Mouse (Mus musculus): ENCODE results near the gene Ripply3. TPM values are rescaled to one million over a fixed set of nuclear protein-coding genes. Genes with fewer than 3 reads are reported as not detected.

Gene Ripply3
- polyA plus RNA-seq, 1 experiment from 2014 or later: 73.9 TPM

DNA sequence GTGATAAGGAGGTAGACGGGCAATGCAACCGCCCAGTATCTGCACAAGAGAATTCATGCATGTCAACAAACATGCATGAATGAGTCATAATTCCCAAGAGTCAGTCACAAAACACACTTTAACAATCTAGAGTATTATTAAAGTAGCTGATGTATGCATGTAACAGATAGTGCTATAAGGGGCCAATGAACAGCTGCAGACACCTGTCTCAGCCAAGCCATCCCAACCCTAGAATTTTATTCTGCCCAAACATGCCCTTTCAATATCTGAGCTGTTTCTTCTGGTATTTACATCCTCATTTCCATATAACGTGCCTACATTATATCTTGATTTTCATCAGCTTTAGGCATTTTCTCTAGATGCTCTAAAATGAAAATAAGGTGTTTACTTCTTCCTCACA lies 37.2 kb downstream of the Ripply3 start:
- no peak for ATAC-seq
- H3K4me2 ChIP-seq (replicated peaks; ENCODE audit: low read depth, low read length): no peak overlapping the region
- 88% methylated on average over 3 of the region's 3 CpGs for WGBS
- no peak for DNase-seq (ENCODE audit: low spot score)
- H3K4me3 ChIP-seq (ENCODE audit: low read depth, low read length): no peak overlapping the region
- no peaks in the 10 kb centered on the region for H3K27me3 ChIP-seq (replicated peaks; ENCODE audit: insufficient read depth, low read length)
- 0 out of 2 replicates have a peak, but pooled peaks cover 4% of the 10 kb centered on the region for H3K4me1 ChIP-seq (ENCODE audit: insufficient read depth, low read depth, low read length)
- no peak overlapping the region for H3K27ac ChIP-seq (ENCODE audit: low read length)
- no peak overlapping the region for H3K9ac ChIP-seq (replicated peaks; ENCODE audit: low read depth)
- no peaks in the 10 kb centered on the region for H3K36me3 ChIP-seq (ENCODE audit: insufficient read depth, low read length)
- H3K9me3 ChIP-seq (ENCODE audit: low read length): no peaks in the 10 kb centered on the region
- no peak for TF ChIP-seq EP300 (IDR thresholded peaks at IDR 0.05)
- TF ChIP-seq CTCF (IDR thresholded peaks at IDR 0.05): no peak

DNA sequence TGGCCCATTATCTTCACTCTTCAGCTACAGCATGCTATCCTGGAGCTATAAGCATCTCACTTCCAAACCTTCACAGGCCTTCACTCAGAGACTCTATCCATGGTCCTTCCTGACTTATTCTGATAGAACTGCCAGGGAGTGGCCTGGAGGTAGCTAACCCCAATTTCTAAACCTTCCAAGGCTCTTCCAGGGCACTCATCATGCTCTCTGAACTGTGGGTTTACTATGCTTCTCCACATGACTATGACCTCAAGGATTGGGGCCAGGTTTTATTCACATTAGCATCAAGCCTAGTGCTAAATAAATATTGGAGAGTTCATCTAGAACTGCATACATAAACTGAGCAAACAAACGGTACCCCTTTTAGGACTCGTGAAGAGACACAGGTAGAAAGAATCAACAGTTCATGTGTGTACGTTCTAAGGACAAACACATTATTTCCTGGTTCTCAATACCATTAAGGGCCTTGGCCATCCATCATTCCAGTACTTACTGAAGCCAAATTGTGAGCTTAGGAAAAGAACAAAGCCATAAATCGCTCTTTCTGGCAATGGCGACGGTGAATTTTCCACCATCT lies 41.5 kb downstream of the Ripply3 start:
- WGBS: under 1% methylated on average over 6 of the region's 6 CpGs
- TF ChIP-seq EP300 (IDR thresholded peaks at IDR 0.05) (no peak), CTCF (IDR thresholded peaks at IDR 0.05) (no peak)
- Histone ChIP-seq H3K4me3 (ENCODE audit: low read depth, low read length) (peak overlapping the region; percentile 94), H3K9me3 (ENCODE audit: low read length) (no peaks in the 10 kb centered on the region), H3K9ac (replicated peaks; ENCODE audit: low read depth) (peak overlapping the region; percentile 85), H3K4me2 (replicated peaks; ENCODE audit: low read depth, low read length) (peak overlapping the region; percentile 92), H3K27me3 (replicated peaks; ENCODE audit: insufficient read depth, low read length) (no peaks in the 10 kb centered on the region), H3K27ac (ENCODE audit: low read length) (peak overlapping the region; percentile 96), H3K4me1 (ENCODE audit: insufficient read depth, low read depth, low read length) (0 out of 2 replicates have a peak, but pooled peaks cover 4% of the 10 kb centered on the region), H3K36me3 (ENCODE audit: insufficient read depth, low read length) (no peaks in the 10 kb centered on the region)
- DNase-seq (ENCODE audit: low spot score): peak; percentile 67
- ATAC-seq: no peak

DNA sequence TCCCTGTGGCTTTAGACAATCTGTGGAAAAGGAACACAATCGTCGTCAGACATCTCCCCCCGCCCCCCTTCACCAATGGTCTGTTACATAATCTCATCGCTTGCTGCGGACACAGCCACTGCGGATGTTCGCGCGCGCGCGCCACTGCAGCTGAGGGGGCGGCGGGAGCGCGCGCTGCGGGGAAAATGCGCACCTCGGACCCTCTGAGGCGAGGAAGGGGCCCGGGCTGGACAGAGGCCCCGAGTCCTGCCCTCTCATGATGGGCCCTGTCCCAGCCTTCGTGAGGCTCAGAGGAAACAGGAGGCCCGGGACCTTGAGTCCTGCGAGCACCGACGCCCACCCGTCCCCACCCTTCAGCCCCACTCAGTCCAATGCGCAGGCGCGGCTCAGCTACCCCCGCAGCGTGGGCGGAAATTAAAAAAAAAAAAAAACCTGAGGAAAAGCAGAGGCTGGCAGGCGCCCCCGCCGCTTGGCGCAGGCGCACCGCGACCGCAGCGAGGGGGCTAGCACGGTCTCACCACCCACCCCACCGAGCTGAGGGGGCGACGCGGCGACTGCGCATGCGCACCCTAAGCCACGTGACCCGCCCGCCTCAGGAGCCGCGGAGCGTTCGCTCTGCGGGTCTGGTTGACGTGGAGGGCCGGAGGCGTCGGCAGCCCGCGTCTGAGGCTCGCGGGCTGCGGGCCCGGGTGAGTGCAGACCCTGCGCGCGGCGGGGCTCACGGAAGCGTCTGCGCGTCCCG lies 42.1 kb downstream of the Ripply3 start, which contains the start of gene Ttc3:
TSS of gene Ttc3 (plus strand) at position 446 of the 742 bp plus-strand sequence.
- H3K4me3 ChIP-seq (ENCODE audit: low read depth, low read length): peak within 1 kb of the TSS; percentile 94
- TF ChIP-seq CTCF (IDR thresholded peaks at IDR 0.05): no peak
- TF ChIP-seq EP300 (IDR thresholded peaks at IDR 0.05): peak; percentile 38; the same call in 1 of the 2 replicates
- H3K27me3 ChIP-seq (replicated peaks; ENCODE audit: insufficient read depth, low read length): no peaks in the 10 kb centered on the region
- H3K4me2 ChIP-seq (replicated peaks; ENCODE audit: low read depth, low read length): peak within 1 kb of the TSS; percentile 92
- WGBS: under 1% methylated on average over 75 of the region's 79 CpGs
- H3K9me3 ChIP-seq (ENCODE audit: low read length): no peaks in the 10 kb centered on the region
- peak within 1 kb of the TSS; percentile 96 for H3K27ac ChIP-seq (ENCODE audit: low read length)
- DNase-seq (ENCODE audit: low spot score): peak; percentile 93
- 0 out of 2 replicates have a peak, but pooled peaks cover 4% of the 10 kb centered on the region for H3K4me1 ChIP-seq (ENCODE audit: insufficient read depth, low read depth, low read length)
- peak; percentile 88 for ATAC-seq
- no peaks in the 10 kb centered on the region for H3K36me3 ChIP-seq (ENCODE audit: insufficient read depth, low read length)
- H3K9ac ChIP-seq (replicated peaks; ENCODE audit: low read depth): peak within 1 kb of the TSS; percentile 85

DNA sequence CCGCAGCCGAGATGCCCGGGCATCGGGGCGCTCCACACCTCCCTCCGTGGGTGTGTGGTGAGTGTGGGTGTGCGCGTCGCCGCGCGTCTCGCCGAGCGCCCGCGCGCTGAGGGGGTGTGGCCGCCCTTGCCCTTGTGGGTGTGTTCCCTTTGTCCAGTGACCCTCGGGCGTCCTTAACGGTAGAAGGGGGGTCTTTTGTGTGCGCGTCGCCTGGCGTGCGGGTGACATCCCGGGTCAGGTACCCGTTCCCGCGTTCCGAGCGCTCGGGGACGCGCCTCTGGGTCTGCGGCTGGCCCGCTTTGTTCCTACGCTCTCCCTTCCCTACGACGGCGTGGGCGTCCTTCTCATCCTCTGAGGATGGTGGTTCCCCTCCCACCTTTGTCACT lies 42.7 kb downstream of the Ripply3 start:
- peak; percentile 83 for DNase-seq (ENCODE audit: low spot score)
- peak overlapping the region; percentile 85 for H3K9ac ChIP-seq (replicated peaks; ENCODE audit: low read depth)
- peak; percentile 85 for ATAC-seq
- TF ChIP-seq EP300 (IDR thresholded peaks at IDR 0.05) (no peak), CTCF (IDR thresholded peaks at IDR 0.05) (no peak)
- H3K36me3 ChIP-seq (ENCODE audit: insufficient read depth, low read length): no peaks in the 10 kb centered on the region
- H3K4me3 ChIP-seq (ENCODE audit: low read depth, low read length): peak overlapping the region; percentile 94
- no peaks in the 10 kb centered on the region for H3K27me3 ChIP-seq (replicated peaks; ENCODE audit: insufficient read depth, low read length)
- under 1% methylated on average over 32 of the region's 43 CpGs for WGBS
- H3K9me3 ChIP-seq (ENCODE audit: low read length): no peaks in the 10 kb centered on the region
- 0 out of 2 replicates have a peak, but pooled peaks cover 4% of the 10 kb centered on the region for H3K4me1 ChIP-seq (ENCODE audit: insufficient read depth, low read depth, low read length)
- peak overlapping the region; percentile 92 for H3K4me2 ChIP-seq (replicated peaks; ENCODE audit: low read depth, low read length)
- peak overlapping the region; percentile 96 for H3K27ac ChIP-seq (ENCODE audit: low read length)

DNA sequence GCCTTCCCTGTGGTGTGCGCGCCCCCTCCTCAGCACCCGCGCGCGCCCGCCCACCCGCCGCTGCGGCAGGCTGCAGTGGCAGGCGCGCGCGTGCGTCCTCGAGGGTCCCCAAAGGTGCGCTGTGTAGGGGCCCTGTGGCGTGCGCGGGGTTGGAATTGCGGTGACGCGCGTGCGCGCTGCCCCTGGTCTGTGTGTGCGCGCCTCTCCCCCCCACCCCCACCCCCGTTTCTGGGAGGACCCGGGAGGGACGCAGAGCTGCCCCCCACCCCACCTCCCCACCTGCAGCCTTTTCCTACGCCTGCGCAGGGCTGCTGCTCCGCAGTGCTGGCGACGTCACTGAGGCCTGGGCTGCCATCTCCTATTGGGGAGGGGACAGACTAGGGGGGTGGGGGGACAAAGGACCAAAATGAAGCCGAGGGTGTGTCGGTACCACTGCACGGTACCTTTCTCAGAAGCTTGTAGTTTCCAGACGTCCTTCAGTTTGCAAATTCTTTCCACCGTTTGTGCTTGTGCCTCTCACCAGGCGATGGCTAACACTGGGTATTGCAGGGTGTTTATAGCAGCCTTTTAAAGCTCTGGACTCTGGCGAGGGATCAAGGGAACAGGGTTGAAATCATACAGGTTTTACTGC lies 43.2 kb downstream of the Ripply3 start, which contains the start of gene Pigp:
TSS of gene Pigp (minus strand) at position 542 of the 631 bp plus-strand sequence.
- WGBS: 1% methylated on average over 24 of the region's 43 CpGs
- TF ChIP-seq EP300 (IDR thresholded peaks at IDR 0.05) (no peak), CTCF (IDR thresholded peaks at IDR 0.05) (peak; percentile 43)
- peak; percentile 54 for ATAC-seq

DNA sequence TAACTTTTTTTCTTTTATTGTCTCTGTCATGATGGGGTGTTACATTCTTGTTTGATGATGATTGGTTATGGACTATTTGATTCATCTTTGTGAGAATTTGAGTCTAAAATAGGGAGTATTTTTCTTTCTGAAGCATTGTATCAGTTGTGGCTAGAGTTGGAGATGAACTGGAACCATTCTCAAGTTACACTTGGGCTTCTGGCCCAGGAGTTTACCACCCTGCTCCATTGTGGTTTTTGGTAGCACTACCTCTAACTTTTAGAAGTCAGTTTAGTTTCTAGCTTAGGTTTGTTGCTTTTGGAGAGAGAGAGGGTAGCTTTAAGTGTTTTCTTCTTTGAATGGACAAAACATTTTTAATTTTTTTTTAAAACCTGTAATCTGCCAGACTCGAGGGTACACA lies 51.2 kb downstream of the Ripply3 start:
- TF ChIP-seq CTCF (IDR thresholded peaks at IDR 0.05) (no peak), EP300 (IDR thresholded peaks at IDR 0.05) (no peak)
- DNase-seq (ENCODE audit: low spot score) (no peak), ATAC-seq (no peak)
- Histone ChIP-seq H3K36me3 (ENCODE audit: insufficient read depth, low read length) (no peaks in the 10 kb centered on the region), H3K9ac (replicated peaks; ENCODE audit: low read depth) (no peak overlapping the region), H3K27ac (ENCODE audit: low read length) (no peak overlapping the region), H3K4me1 (ENCODE audit: insufficient read depth, low read depth, low read length) (no peaks in the 10 kb centered on the region), H3K9me3 (ENCODE audit: low read length) (no peaks in the 10 kb centered on the region), H3K4me2 (replicated peaks; ENCODE audit: low read depth, low read length) (no peak overlapping the region), H3K4me3 (ENCODE audit: low read depth, low read length) (no peak overlapping the region), H3K27me3 (replicated peaks; ENCODE audit: insufficient read depth, low read length) (no peaks in the 10 kb centered on the region)
- 63% methylated on average over 1 of the region's 1 CpGs for WGBS

More for the DNA sequence above, 43.2 kb downstream of the Ripply3 start, which contains the start of gene Pigp:
- H3K4me3 ChIP-seq (ENCODE audit: low read depth, low read length): peak within 1 kb of the TSS; percentile 94
- H3K9me3 ChIP-seq (ENCODE audit: low read length): no peaks in the 10 kb centered on the region
- H3K4me1 ChIP-seq (ENCODE audit: insufficient read depth, low read depth, low read length): 0 out of 2 replicates have a peak, but pooled peaks cover 4% of the 10 kb centered on the region
- H3K36me3 ChIP-seq (ENCODE audit: insufficient read depth, low read length): no peaks in the 10 kb centered on the region
- peak; percentile 76 for DNase-seq (ENCODE audit: low spot score)
- H3K27me3 ChIP-seq (replicated peaks; ENCODE audit: insufficient read depth, low read length): no peaks in the 10 kb centered on the region
- H3K27ac ChIP-seq (ENCODE audit: low read length): peak within 1 kb of the TSS; percentile 96
- H3K4me2 ChIP-seq (replicated peaks; ENCODE audit: low read depth, low read length): peak within 1 kb of the TSS; percentile 92
- H3K9ac ChIP-seq (replicated peaks; ENCODE audit: low read depth): peak within 1 kb of the TSS; percentile 85

Measured in lung, postnatal 0 days (tissue).